Mouse (Mus musculus) MEL (cell line): ENCODE data around the gene Fam131c. TPM values are rescaled to one million over a fixed set of nuclear protein-coding genes. Genes with fewer than 3 reads are reported as not detected.

Experiments
- DNase-seq: peaks from one replicate; pipeline ENCODE4 v3.0.0; 2011; ENCODE audit warnings: low read depth, low spot score
- H3K27ac ChIP-seq: 2 replicates; pipeline ENCODE4 v1.5.1; 2012; ENCODE audit warnings: low read depth, mild to moderate bottlenecking, control low read depth, low read length, moderate library complexity; ENCODE audit not compliant: control insufficient read depth
- H3K27me3 ChIP-seq, 2 experiments: fragments of 150-350 bp in 1 of 2; sonication (generic) in 1 of 2; 2 replicates each; pipeline ENCODE4 v1.6.1; 2012; ENCODE audit warnings: low read length in 2 of 2, mild to moderate bottlenecking in 2 of 2, improper control_type of control experiment in 1 of 2, moderate library complexity in 1 of 2; ENCODE audit not compliant: insufficient read depth in 2 of 2, control insufficient read depth in 1 of 2
- H3K36me3 ChIP-seq, 2 experiments: 2 replicates each; pipeline ENCODE4 v1.6.1; 2012 to 2014; ENCODE audit warnings: low read length in 2 of 2, improper control_type of control experiment in 1 of 2, inconsistent platforms in 1 of 2, mild to moderate bottlenecking in 1 of 2; ENCODE audit not compliant: insufficient read depth in 2 of 2, control insufficient read depth in 1 of 2
- H3K4me1 ChIP-seq, 2 experiments: fragments of 150-350 bp in 1 of 2; sonication (generic) in 1 of 2; 2 replicates each; pipeline ENCODE4 v1.6.1; 2012; ENCODE audit warnings: low read length in 2 of 2, improper control_type of control experiment in 1 of 2, mild to moderate bottlenecking in 1 of 2; ENCODE audit not compliant: insufficient read depth in 2 of 2, control insufficient read depth in 1 of 2
- H3K4me3 ChIP-seq, 2 experiments: fragments of 150-350 bp in 1 of 2; sonication (generic) in 1 of 2; 2 replicates each; pipeline ENCODE4 v1.5.1; 2012; ENCODE audit warnings: low read depth in 2 of 2, low read length in 2 of 2, mild to moderate bottlenecking in 2 of 2, moderate library complexity in 2 of 2, control low read depth in 1 of 2, improper control_type of control experiment in 1 of 2; ENCODE audit not compliant: control insufficient read depth in 1 of 2, insufficient read depth in 1 of 2
- H3K79me2 ChIP-seq: 2 replicates; pipeline ENCODE4 v1.6.1; 2012; ENCODE audit warnings: mild to moderate bottlenecking, low read length, moderate library complexity; ENCODE audit not compliant: control insufficient read depth, poor library complexity, insufficient read depth
- H3K9ac ChIP-seq: 2 replicates; pipeline ENCODE4 v1.6.1; 2012; ENCODE audit warnings: low read depth, mild to moderate bottlenecking, control low read depth, low read length, moderate library complexity; ENCODE audit not compliant: control insufficient read depth, poor library complexity, severe bottlenecking
- H3K9me3 ChIP-seq: fragments of 150-350 bp; sonication (generic); replicated peaks from 2 replicates; pipeline ENCODE4 v1.6.1; 2012; ENCODE audit warnings: mild to moderate bottlenecking, low read length, improper control_type of control experiment, moderate library complexity; ENCODE audit not compliant: insufficient read depth
- BHLHE40 ChIP-seq: IDR thresholded peaks from 2 replicates; pipeline ENCODE4 v1.6.1; 2012; ENCODE audit warnings: low read depth, mild to moderate bottlenecking, inconsistent platforms, low read length, improper control_type of control experiment, borderline replicate concordance
- CHD2 ChIP-seq: IDR thresholded peaks from 2 replicates; pipeline ENCODE4 v1.6.1; 2011; ENCODE audit warnings: low read length, improper control_type of control experiment
- CTCF ChIP-seq, 3 experiments: IDR thresholded peaks in 2 of 3; conservative IDR thresholded peaks in 1 of 3; 2 replicates each; pipeline ENCODE4 v1.5.1; 2011 to 2012; ENCODE audit warnings: low read length in 3 of 3, low read depth in 2 of 3, mild to moderate bottlenecking in 2 of 3, improper control_type of control experiment in 1 of 3, inconsistent platforms in 1 of 3, mixed read lengths in 1 of 3, moderate library complexity in 1 of 3; ENCODE audit not compliant: control insufficient read depth in 1 of 3, insufficient read depth in 1 of 3, poor library complexity in 1 of 3, severe bottlenecking in 1 of 3
- ELF1 ChIP-seq: IDR thresholded peaks from 2 replicates; pipeline ENCODE4 v1.6.1; 2014; ENCODE audit warnings: low read depth, mild to moderate bottlenecking, inconsistent platforms, low read length, improper control_type of control experiment, moderate library complexity
- EP300 ChIP-seq, 2 experiments: IDR thresholded peaks; 2 replicates each; pipeline ENCODE4 v1.6.1; 2011; ENCODE audit warnings: improper control_type of control experiment in 2 of 2, low read length in 2 of 2, low read depth in 1 of 2, mild to moderate bottlenecking in 1 of 2
- ETS1 ChIP-seq: IDR thresholded peaks from 2 replicates; pipeline ENCODE4 v1.6.1; 2012; ENCODE audit warnings: low read depth, mild to moderate bottlenecking, inconsistent platforms, low read length, improper control_type of control experiment, moderate library complexity
- GABPA ChIP-seq: IDR thresholded peaks from 2 replicates; pipeline ENCODE4 v1.6.1; 2012; ENCODE audit warnings: low read depth, mild to moderate bottlenecking, inconsistent platforms, low read length, improper control_type of control experiment, moderate library complexity
- GATA1 ChIP-seq: IDR thresholded peaks from 2 replicates; pipeline ENCODE4 v1.6.1; 2011; ENCODE audit warnings: low read depth, low read length, improper control_type of control experiment
- JUND ChIP-seq: IDR thresholded peaks from 2 replicates; pipeline ENCODE4 v1.6.1; 2011; ENCODE audit warnings: low read depth, mild to moderate bottlenecking, improper control_type of control experiment, low read length
- KAT2A ChIP-seq: conservative IDR thresholded peaks from 2 replicates; pipeline ENCODE4 v1.6.1; 2012; ENCODE audit warnings: low read depth, low read length, improper control_type of control experiment, inconsistent platforms
- MAX ChIP-seq: IDR thresholded peaks from 2 replicates; pipeline ENCODE4 v1.6.1; 2011; ENCODE audit warnings: low read length, improper control_type of control experiment
- MAZ ChIP-seq: IDR thresholded peaks from 2 replicates; pipeline ENCODE4 v1.6.1; 2012; ENCODE audit warnings: low read depth, mild to moderate bottlenecking, inconsistent platforms, low read length, improper control_type of control experiment
- MEF2A ChIP-seq: IDR thresholded peaks from 2 replicates; pipeline ENCODE4 v1.6.1; 2014; ENCODE audit warnings: low read depth, mild to moderate bottlenecking, inconsistent platforms, low read length, improper control_type of control experiment; ENCODE audit not compliant: poor library complexity, insufficient replicate concordance, severe bottlenecking; ENCODE audit errors: extremely low read depth
- MXI1 ChIP-seq: IDR thresholded peaks from 2 replicates; pipeline ENCODE4 v1.6.1; 2011; ENCODE audit warnings: mild to moderate bottlenecking, low read depth, low read length, improper control_type of control experiment
- MYB ChIP-seq: IDR thresholded peaks from 2 replicates; pipeline ENCODE4 v1.6.1; 2011; ENCODE audit warnings: mild to moderate bottlenecking, low read depth, low read length, improper control_type of control experiment
- MYC ChIP-seq: IDR thresholded peaks from 2 replicates; pipeline ENCODE4 v1.6.1; 2011; ENCODE audit warnings: low read depth, mild to moderate bottlenecking, low read length, improper control_type of control experiment, moderate library complexity
- NELFE ChIP-seq: IDR thresholded peaks from 2 replicates; pipeline ENCODE4 v1.6.1; 2011; ENCODE audit warnings: low read depth, low read length, improper control_type of control experiment
- POLR2A ChIP-seq, 2 experiments: IDR thresholded peaks; 2 replicates each; pipeline ENCODE4 v1.6.1; 2011 to 2012; ENCODE audit warnings: low read length in 2 of 2, mild to moderate bottlenecking in 2 of 2, control low read depth in 1 of 2, improper control_type of control experiment in 1 of 2, low read depth in 1 of 2, moderate library complexity in 1 of 2; ENCODE audit not compliant: control insufficient read depth in 1 of 2, insufficient read depth in 1 of 2, poor library complexity in 1 of 2
- POLR2AphosphoS2 ChIP-seq: IDR thresholded peaks from 2 replicates; pipeline ENCODE4 v1.6.1; 2011; ENCODE audit warnings: low read length, improper control_type of control experiment
- POLR2AphosphoS5 ChIP-seq: IDR thresholded peaks from 2 replicates; pipeline ENCODE4 v1.6.1; 2012; ENCODE audit warnings: low read depth, borderline replicate concordance, mild to moderate bottlenecking, inconsistent platforms, low read length, moderate library complexity, mixed read lengths
- RAD21 ChIP-seq: IDR thresholded peaks from 2 replicates; pipeline ENCODE4 v1.6.1; 2011; ENCODE audit warnings: mild to moderate bottlenecking, low read depth, low read length, improper control_type of control experiment
- SIN3A ChIP-seq: IDR thresholded peaks from 2 replicates; pipeline ENCODE4 v1.6.1; 2012; ENCODE audit warnings: low read length, improper control_type of control experiment, inconsistent platforms
- SMC3 ChIP-seq: IDR thresholded peaks from 2 replicates; pipeline ENCODE4 v1.6.1; 2011; ENCODE audit warnings: low read depth, low read length, improper control_type of control experiment
- TAL1 ChIP-seq: IDR thresholded peaks from 2 replicates; pipeline ENCODE4 v1.6.1; 2012; ENCODE audit warnings: mild to moderate bottlenecking, inconsistent platforms, low read length, moderate library complexity, mixed read lengths
- TBP ChIP-seq: IDR thresholded peaks from 2 replicates; pipeline ENCODE4 v1.8.0; 2011; ENCODE audit warnings: low read depth, low read length, improper control_type of control experiment
- TCF12 ChIP-seq: IDR thresholded peaks from 2 replicates; pipeline ENCODE4 v1.6.1; 2014; ENCODE audit warnings: low read depth, mild to moderate bottlenecking, inconsistent platforms, low read length, improper control_type of control experiment, moderate library complexity
- UBTF ChIP-seq: IDR thresholded peaks from 2 replicates; pipeline ENCODE4 v1.6.1; 2012; ENCODE audit warnings: low read depth, mild to moderate bottlenecking, inconsistent platforms, low read length, improper control_type of control experiment, moderate library complexity, borderline replicate concordance; ENCODE audit not compliant: insufficient read depth
- USF2 ChIP-seq, 2 experiments: IDR thresholded peaks; 2 replicates each; pipeline ENCODE4 v1.6.1; 2011 to 2012; ENCODE audit warnings: improper control_type of control experiment in 2 of 2, low read length in 2 of 2, borderline replicate concordance in 1 of 2, inconsistent platforms in 1 of 2, low read depth in 1 of 2, mild to moderate bottlenecking in 1 of 2; ENCODE audit not compliant: insufficient read depth in 1 of 2
- ZC3H11A ChIP-seq: IDR thresholded peaks from 2 replicates; pipeline ENCODE4 v1.6.1; 2012; ENCODE audit warnings: low read depth, mild to moderate bottlenecking, inconsistent platforms, low read length, improper control_type of control experiment
- ZKSCAN1 ChIP-seq: IDR thresholded peaks from 2 replicates; pipeline ENCODE4 v1.6.1; 2012; ENCODE audit warnings: low read depth, mild to moderate bottlenecking, inconsistent platforms, low read length, improper control_type of control experiment, moderate library complexity
- polyA plus RNA-seq, 2 experiments: library from polyadenylated mRNA; stranded (reverse) in 1 of 2; unstranded in 1 of 2; fragments of >175 nt in 1 of 2; fragments of >200 nt in 1 of 2; gene quantifications; 2 replicates each; pipeline versions ENCODE4 v1.2.1 to v1.2.4; 2012; ENCODE audit warnings: low replicate concordance in 2 of 2, low read depth in 1 of 2; ENCODE audit not compliant: insufficient read length in 2 of 2, insufficient read depth in 1 of 2, missing spikeins in 1 of 2
- total RNA-seq: library from RNA; depleted of rRNA; stranded (reverse); fragments of 300-350 nt; gene quantifications from 2 replicates; pipeline ENCODE4 v1.2.3, GENCODE M21; 2012

Fam131c gene
- total and polyA plus RNA-seq, 3 experiments, result not detected

DNA sequence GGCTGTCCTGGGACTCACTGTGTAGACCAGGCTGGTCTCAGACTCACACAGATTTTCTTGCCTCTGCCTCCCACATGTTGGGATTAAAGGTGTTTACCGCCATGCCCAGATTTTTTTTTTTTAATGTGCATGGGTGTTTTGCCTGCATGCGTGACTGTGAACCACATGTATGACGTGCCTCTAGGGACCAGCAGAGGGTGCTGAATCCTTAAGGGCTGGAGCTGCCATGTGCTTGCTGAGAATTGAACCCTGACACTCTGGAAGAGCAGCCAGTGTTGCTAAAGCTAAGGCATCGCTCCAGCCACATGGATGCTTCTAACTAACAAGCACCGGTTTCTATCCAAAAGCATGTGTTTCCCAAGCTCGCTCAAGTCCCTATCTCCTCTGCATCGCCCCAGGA is 18.1 kb downstream of the Fam131c start:
- Histone ChIP-seq H3K9ac (no peak overlapping the region), H3K9me3 (no peaks in the 10 kb centered on the region), H3K27ac (no peak overlapping the region), H3K79me2 (no peaks in the 10 kb centered on the region), H3K4me1 (no peaks in the 10 kb centered on the region), H3K36me3 (no peaks in the 10 kb centered on the region), H3K4me3 (no peak overlapping the region), H3K27me3 (no peaks in the 10 kb centered on the region; a peak in 2 of 4 replicates)
- DNase-seq, result no peak
- TF ChIP-seq GABPA, result no peak
- peak in 1 of 3 experiments; percentile 4; a peak in 1 of 6 replicates for TF ChIP-seq CTCF (IDR thresholded peaks at IDR 0.05 in 2 of 3, conservative IDR thresholded peaks at IDR 0.05 in 1 of 3; ENCODE audit: control insufficient read depth in 1 of 3, insufficient read depth in 1 of 3, low read depth in 2 of 3, low read length in 3 of 3, poor library complexity in 1 of 3, severe bottlenecking in 1 of 3)

DNA sequence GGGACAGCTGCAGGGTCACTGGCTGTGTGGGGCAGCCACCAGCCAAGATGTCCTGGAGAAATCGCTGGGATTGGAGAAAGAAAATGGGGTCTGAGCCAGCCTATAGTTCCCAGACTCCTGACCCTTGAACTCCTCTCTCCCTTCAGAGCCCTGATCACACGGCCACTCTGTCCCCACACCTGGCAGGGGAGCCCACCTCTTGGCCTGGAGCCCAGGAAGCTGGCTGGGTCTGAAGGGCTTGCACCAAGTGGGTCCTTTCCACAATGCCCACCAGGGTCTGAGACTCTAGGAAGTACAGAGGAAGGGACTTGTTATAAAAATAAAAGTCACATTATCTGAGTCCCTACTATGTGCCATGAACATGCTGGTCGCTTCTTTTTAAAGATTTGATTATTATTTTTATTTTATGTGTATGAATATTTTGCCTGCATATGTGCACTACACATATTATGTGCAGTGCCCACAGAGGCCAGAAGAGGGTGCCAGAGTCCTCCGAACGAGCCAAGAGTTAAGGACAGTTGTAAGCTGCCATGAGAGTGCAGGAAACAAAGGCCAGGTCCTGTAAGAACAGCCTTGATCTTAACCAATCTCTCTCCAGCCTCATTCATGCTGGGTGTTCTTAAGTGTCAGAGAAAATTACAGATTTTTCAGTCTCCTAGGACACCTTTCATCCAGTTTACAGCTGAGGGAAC is 19.2 kb downstream of the Fam131c start:
- DNase-seq, result peak; percentile 84
- no peak overlapping the region for H3K9ac ChIP-seq
- H3K9me3 ChIP-seq, result no peaks in the 10 kb centered on the region
- H3K4me3 ChIP-seq, result no peak overlapping the region
- no peaks in the 10 kb centered on the region for H3K79me2 ChIP-seq
- H3K27ac ChIP-seq, result no peak overlapping the region
- no peaks in the 10 kb centered on the region for H3K36me3 ChIP-seq
- H3K27me3 ChIP-seq, result peaks cover 0 to 4% of the 10 kb centered on the region in 2 experiments; a peak in 3 of 4 replicates
- H3K4me1 ChIP-seq, result no peaks in the 10 kb centered on the region
- TF ChIP-seq POLR2AphosphoS2 (no peak), UBTF (no peak), NELFE (no peak), JUND (0 out of 2 replicates have a peak, but pooled peaks have one; percentile 41), CTCF (IDR thresholded peaks at IDR 0.05 in 2 of 3, conservative IDR thresholded peaks at IDR 0.05 in 1 of 3; ENCODE audit: control insufficient read depth in 1 of 3, insufficient read depth in 1 of 3, low read depth in 2 of 3, low read length in 3 of 3, poor library complexity in 1 of 3, severe bottlenecking in 1 of 3) (peak; percentile 82 to 91 (median 87)), EP300 (IDR thresholded peaks at IDR 0.05; ENCODE audit: low read depth in 1 of 2, low read length in 2 of 2) (no peak), SIN3A (no peak), MXI1 (no peak), MEF2A (no peak), USF2 (IDR thresholded peaks at IDR 0.05; ENCODE audit: borderline replicate concordance in 1 of 2, insufficient read depth in 1 of 2, low read depth in 1 of 2, low read length in 2 of 2) (no peak), BHLHE40 (no peak), POLR2AphosphoS5 (no peak), TAL1 (no peak), MAX (no peak), RAD21 (peak; percentile 80), GABPA (no peak), TCF12 (no peak), CHD2 (no peak), KAT2A (no peak), ZC3H11A (peak; percentile 65), MYB (no peak), SMC3 (peak; percentile 72), ELF1 (no peak), POLR2A (IDR thresholded peaks at IDR 0.05; ENCODE audit: control insufficient read depth in 1 of 2, insufficient read depth in 1 of 2, low read depth in 1 of 2, low read length in 2 of 2, poor library complexity in 1 of 2) (no peak), GATA1 (no peak), ETS1 (no peak), TBP (no peak), MAZ (no peak; the same call in 1 of the 2 replicates), MYC (no peak), ZKSCAN1 (no peak)
